In genomic region chr10:59308993-59309715, GRCm38 (mm10) we compare ENCODE assay signal across 9 mouse cellular contexts. TPM values are rescaled to one million over a fixed set of nuclear protein-coding genes. Genes with fewer than 3 reads are reported as not detected.
DNase-seq lines count a peak whose midpoint lies in the region; ATAC-seq and TF ChIP-seq lines count a peak whose summit lies in the region.
"Had no signal": no experiment of that assay in that cellular context is flagged by ENCODE, and none has a peak within 500 bp of the region (broad histone marks: within the 10 kb centered on the region; RNA-seq: fewer than 3 reads in every experiment).

No protein-coding gene starts in this region.

- no peaks in the 10 kb centered on the region for H3K36me3 ChIP-seq in midbrain, embryonic 14.5 days (ENCODE audit: control insufficient read depth, insufficient read depth, low read length)
- H3K36me3 ChIP-seq in midbrain, embryonic 15.5 days (replicated peaks): no peaks in the 10 kb centered on the region
- H3K36me3 ChIP-seq in lung, embryonic 16.5 days (ENCODE audit: control insufficient read depth, insufficient read depth, low read length): no peaks in the 10 kb centered on the region
- no peaks in the 10 kb centered on the region for H3K36me3 ChIP-seq in hindbrain, embryonic 13.5 days
- H3K36me3 ChIP-seq: liver, embryonic 13.5 days had no signal

- H3K4me3 ChIP-seq in midbrain, embryonic 14.5 days (replicated peaks; ENCODE audit: low read depth, low read length): no peak overlapping the region
- H3K4me3 ChIP-seq in midbrain, embryonic 15.5 days: no peak overlapping the region
- H3K4me3 ChIP-seq in lung, embryonic 16.5 days (ENCODE audit: low read length): no peak overlapping the region
- H3K4me3 ChIP-seq in hindbrain, embryonic 13.5 days: no peak overlapping the region
- H3K4me3 ChIP-seq: liver, embryonic 13.5 days had no signal

- no peaks in the 10 kb centered on the region for H3K9me3 ChIP-seq in midbrain, embryonic 14.5 days (ENCODE audit: control insufficient read depth, low read length)
- no peaks in the 10 kb centered on the region for H3K9me3 ChIP-seq in midbrain, embryonic 15.5 days
- no peaks in the 10 kb centered on the region for H3K9me3 ChIP-seq in lung, embryonic 16.5 days (ENCODE audit: control insufficient read depth, low read length)
- H3K9me3 ChIP-seq in hindbrain, embryonic 13.5 days: peaks cover 3% of the 10 kb centered on the region; the same call in 1 of the 2 replicates
- H3K9me3 ChIP-seq: liver, embryonic 13.5 days had no signal

- no peak overlapping the region for H3K27ac ChIP-seq in midbrain, embryonic 14.5 days (replicated peaks; ENCODE audit: low read depth, low read length)
- no peak overlapping the region for H3K27ac ChIP-seq in midbrain, embryonic 15.5 days
- no peak overlapping the region for H3K27ac ChIP-seq in lung, embryonic 16.5 days (ENCODE audit: low read length)
- H3K27ac ChIP-seq in hindbrain, embryonic 13.5 days: no peak overlapping the region
- H3K27ac ChIP-seq: liver, embryonic 13.5 days had no signal

- DNase-seq in cerebellum, adult 18-20 months: peak; percentile 59 to 60
- no peak for DNase-seq in cerebellum, adult 9-11 months
- peak; percentile 68 for DNase-seq in midbrain, embryonic 14.5 days
- peak; percentile 34 for DNase-seq in brain, embryonic 14.5 days (ENCODE audit: low read depth)
- no peak for DNase-seq in frontal cortex, postnatal 14 days (ENCODE audit: low spot score in 2 of 2)
- DNase-seq: liver, embryonic 13.5 days had no signal

- TF ChIP-seq CTCF in brain, embryonic 14.5 days (IDR thresholded peaks at IDR 0.05; ENCODE audit: borderline replicate concordance, extremely low read depth, insufficient read depth, insufficient read length): peak; percentile 66; the same call in 1 of the 2 replicates

- no peaks in the 10 kb centered on the region for H3K27me3 ChIP-seq in midbrain, embryonic 14.5 days (ENCODE audit: control insufficient read depth, insufficient read depth, low read length)
- no peaks in the 10 kb centered on the region for H3K27me3 ChIP-seq in midbrain, embryonic 15.5 days (replicated peaks)
- H3K27me3 ChIP-seq in lung, embryonic 16.5 days (ENCODE audit: control insufficient read depth, insufficient read depth, low read depth, low read length): no peaks in the 10 kb centered on the region
- no peaks in the 10 kb centered on the region for H3K27me3 ChIP-seq in hindbrain, embryonic 13.5 days
- H3K27me3 ChIP-seq: liver, embryonic 13.5 days had no signal

- TF ChIP-seq POLR2A in brain, embryonic 14.5 days (IDR thresholded peaks at IDR 0.05; ENCODE audit: borderline replicate concordance, extremely low read depth, insufficient read depth, insufficient read length, poor library complexity, severe bottlenecking): no peak

- no peak for ATAC-seq in midbrain, embryonic 14.5 days (ENCODE audit: low FRiP score, low TSS enrichment)
- ATAC-seq in midbrain, embryonic 15.5 days (replicated peaks): no peak
- peak; percentile 8; the same call in 1 of the 2 replicates for ATAC-seq in lung, embryonic 16.5 days (ENCODE audit: low read depth)
- ATAC-seq in hindbrain, embryonic 13.5 days (ENCODE audit: low FRiP score): no peak

- 53% methylated on average over 3 of the region's 3 CpGs for WGBS in midbrain, embryonic 14.5 days
- WGBS in midbrain, embryonic 15.5 days: 59% methylated on average over 3 of the region's 3 CpGs
- WGBS in lung, embryonic 16.5 days: 47% methylated on average over 3 of the region's 3 CpGs
- 52% methylated on average over 3 of the region's 3 CpGs for WGBS in hindbrain, embryonic 13.5 days

- H3K4me1 ChIP-seq in midbrain, embryonic 14.5 days (ENCODE audit: control insufficient read depth, insufficient read depth, low read length): no peaks in the 10 kb centered on the region
- no peaks in the 10 kb centered on the region for H3K4me1 ChIP-seq in midbrain, embryonic 15.5 days
- H3K4me1 ChIP-seq in lung, embryonic 16.5 days (replicated peaks; ENCODE audit: control insufficient read depth, insufficient read depth, low read length): peaks cover 16% of the 10 kb centered on the region
- no peaks in the 10 kb centered on the region for H3K4me1 ChIP-seq in hindbrain, embryonic 13.5 days (replicated peaks)
- H3K4me1 ChIP-seq: liver, embryonic 13.5 days had no signal

- no peak overlapping the region for H3K9ac ChIP-seq in midbrain, embryonic 14.5 days (replicated peaks; ENCODE audit: low read length)
- no peak overlapping the region for H3K9ac ChIP-seq in midbrain, embryonic 15.5 days
- H3K9ac ChIP-seq in lung, embryonic 16.5 days (ENCODE audit: low read length): no peak overlapping the region
- no peak overlapping the region for H3K9ac ChIP-seq in hindbrain, embryonic 13.5 days
- H3K9ac ChIP-seq: liver, embryonic 13.5 days had no signal

- no peak overlapping the region for H3K4me2 ChIP-seq in midbrain, embryonic 14.5 days (ENCODE audit: low read length)
- H3K4me2 ChIP-seq in midbrain, embryonic 15.5 days: no peak overlapping the region
- H3K4me2 ChIP-seq in lung, embryonic 16.5 days (ENCODE audit: low read depth, low read length): no peak overlapping the region
- no peak overlapping the region for H3K4me2 ChIP-seq in hindbrain, embryonic 13.5 days
- H3K4me2 ChIP-seq: liver, embryonic 13.5 days had no signal

RNA-seq across cellular contexts. Expression of gene P4ha1, which starts 13.9 kb away (rescaled TPM):
- 15.7 and 22.4 TPM in 2 replicates for polyA plus RNA-seq in midbrain, embryonic 14.5 days (2014; fragmentation: Nextera tagmentation; extraction: Ambion mirVana)
- 26.0 and 29.1 TPM in 2 replicates for polyA plus RNA-seq in midbrain, embryonic 15.5 days (2015; fragmentation: Nextera tagmentation; extraction: Ambion mirVana)
- 16.0 and 21.0 TPM in 2 replicates for polyA plus RNA-seq in brain, embryonic 14.5 days (2012; rRNA removed)
- 78.7 and 81.8 TPM in 2 replicates for polyA plus RNA-seq in lung, embryonic 16.5 days (2015; fragmentation: Nextera tagmentation; extraction: Ambion mirVana)
- polyA plus RNA-seq in hindbrain, embryonic 13.5 days (2015; fragmentation: Nextera tagmentation; extraction: Ambion mirVana): 28.7 and 29.9 TPM in 2 replicates

Comparison
In these comparisons a context has a peak if more than half of its experiments do, and no peak if none do; other contexts are left out.
1. DNase-seq: peak in cerebellum, adult 18-20 months (2 of 2), midbrain, embryonic 14.5 days (single experiment) and brain, embryonic 14.5 days (single experiment); none in cerebellum, adult 9-11 months (single experiment) and frontal cortex, postnatal 14 days (0 of 2).